Mouse (Mus musculus) olfactory bulb, adult 2 months (tissue): ENCODE results near the gene Col11a2. TPM values are rescaled to one million over a fixed set of nuclear protein-coding genes. Genes with fewer than 3 reads are reported as not detected.
"Not testable (repeated sequence)": the region's sequence is repeated elsewhere in the genome, so short reads cannot be mapped to it uniquely, and the experiment has no call there.

Source experiments
- H3K27ac ChIP-seq: fragments of 200-500 bp; 2 replicates; pipeline ENCODE4 v1.5.1; 2012; ENCODE audit warnings: low read depth, low read length; ENCODE audit not compliant: insufficient read depth
- H3K4me1 ChIP-seq: fragments of 200-500 bp; 2 replicates; pipeline ENCODE4 v1.6.1; 2012; ENCODE audit warnings: low read length; ENCODE audit not compliant: control insufficient read depth, insufficient read depth
- H3K4me3 ChIP-seq: fragments of 200-500 bp; 2 replicates; pipeline ENCODE4 v1.5.1; 2012; ENCODE audit warnings: mild to moderate bottlenecking, low read depth, low read length, moderate library complexity; ENCODE audit not compliant: insufficient read depth
- CTCF ChIP-seq: fragments of 200-500 bp; IDR thresholded peaks from 2 replicates; pipeline ENCODE4 v1.5.1; 2012; ENCODE audit warnings: low read depth, mild to moderate bottlenecking, low read length, moderate library complexity; ENCODE audit not compliant: insufficient read depth
- POLR2A ChIP-seq: fragments of 200-500 bp; IDR thresholded peaks from 2 replicates; pipeline ENCODE4 v1.6.1; 2012; ENCODE audit warnings: mild to moderate bottlenecking, low read depth, low read length, moderate library complexity; ENCODE audit not compliant: insufficient read depth
- WGBS: fragments of 180-500 bp; shearing (Covaris S2); methylation state at CpG from one replicate; pipeline ENCODE4 v1.1.7; 2018; 5-methylcytosine and 5-hydroxymethylcytosine counted together
- polyA plus RNA-seq: library from polyadenylated mRNA; stranded (reverse); fragments of >200 nt; gene quantifications from 2 replicates; pipeline ENCODE4 v1.2.4, GENCODE M21; 2012; ENCODE audit warnings: low replicate concordance; ENCODE audit not compliant: missing spikeins, insufficient read depth, insufficient read length

Col11a2 gene
- not detected in 2 replicates for polyA plus RNA-seq

- Histone ChIP-seq H3K4me1 (peaks cover 44% of the 10 kb centered on the region), H3K27ac (peak within 1 kb of the TSS; percentile 31; the same call in 1 of the 2 replicates), H3K4me3 (peak within 1 kb of the TSS; percentile 19)
- WGBS = 1% methylated on average over 28 of the region's 28 CpGs
- TF ChIP-seq CTCF (no peak), POLR2A (no peak)
Observed at GRCm38 (mm10) chr17:34038878-34039561, at the start of gene Col11a2. TSS of gene Col11a2 (plus strand) at chr17:34039437.

DNA sequence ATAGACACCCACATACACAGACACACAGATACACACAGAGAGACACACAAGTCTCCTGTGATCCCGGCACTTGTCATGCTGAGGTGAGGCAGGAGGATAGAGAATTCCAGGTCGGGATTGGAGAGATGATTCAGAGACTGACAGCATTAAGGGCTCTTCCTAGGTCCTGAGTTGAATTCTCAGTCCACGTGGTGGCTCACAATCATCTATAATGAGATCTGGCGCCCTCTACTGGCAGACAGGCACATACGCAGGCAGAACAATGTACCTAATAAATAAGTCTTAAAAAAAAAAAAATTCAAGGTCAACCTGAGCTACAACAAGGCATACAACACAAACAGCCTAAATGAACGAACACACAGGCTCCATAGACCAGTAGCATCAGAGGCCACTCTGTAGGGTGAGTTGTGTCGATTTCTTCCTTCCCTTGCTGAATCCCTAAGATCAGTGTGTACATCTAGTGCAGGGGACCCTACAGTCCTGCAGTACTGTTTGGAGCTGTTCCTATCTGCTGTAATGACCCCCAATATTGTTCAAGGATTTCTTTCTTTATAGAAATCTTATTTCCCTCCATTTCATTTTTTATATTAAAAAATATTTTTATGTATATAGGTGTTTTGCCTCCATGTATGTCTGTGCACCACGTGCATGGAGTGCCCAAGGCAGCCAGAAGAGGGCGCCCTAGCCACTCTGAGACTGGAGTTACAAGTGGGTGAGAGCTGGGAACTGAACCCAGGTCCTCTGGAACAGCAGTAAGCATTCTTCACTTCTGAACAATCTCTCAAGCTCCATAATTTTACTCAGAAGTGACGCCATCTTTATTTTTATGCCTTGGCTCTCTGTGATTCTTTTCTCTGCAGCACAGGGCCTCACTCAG, 47.2 kb upstream of the Col11a2 start:
- WGBS = 28% methylated on average over 10 of the region's 10 CpGs
- H3K4me1 ChIP-seq = no peaks in the 10 kb centered on the region
- no peak overlapping the region for H3K27ac ChIP-seq
- no peak for TF ChIP-seq CTCF
- TF ChIP-seq POLR2A = no peak
- no peak overlapping the region for H3K4me3 ChIP-seq

- H3K27ac ChIP-seq = no peak overlapping the region
- WGBS = 93% methylated on average over 8 of the region's 8 CpGs
- TF ChIP-seq POLR2A = no peak
- no peak for TF ChIP-seq CTCF
- no peak overlapping the region for H3K4me3 ChIP-seq
- H3K4me1 ChIP-seq = peaks cover 6% of the 10 kb centered on the region; the same call in 1 of the 2 replicates
Observed at GRCm38 (mm10) chr17:33994959-33995358, 44.3 kb upstream of the Col11a2 start.

GRCm38 (mm10) chr17:33995651-33996050, 43.6 kb upstream of the Col11a2 start:
- no peak for TF ChIP-seq POLR2A
- TF ChIP-seq CTCF = no peak
- Histone ChIP-seq H3K27ac (no peak overlapping the region), H3K4me1 (peaks cover 9% of the 10 kb centered on the region), H3K4me3 (no peak overlapping the region)
- WGBS = 74% methylated on average over 3 of the region's 3 CpGs

DNA sequence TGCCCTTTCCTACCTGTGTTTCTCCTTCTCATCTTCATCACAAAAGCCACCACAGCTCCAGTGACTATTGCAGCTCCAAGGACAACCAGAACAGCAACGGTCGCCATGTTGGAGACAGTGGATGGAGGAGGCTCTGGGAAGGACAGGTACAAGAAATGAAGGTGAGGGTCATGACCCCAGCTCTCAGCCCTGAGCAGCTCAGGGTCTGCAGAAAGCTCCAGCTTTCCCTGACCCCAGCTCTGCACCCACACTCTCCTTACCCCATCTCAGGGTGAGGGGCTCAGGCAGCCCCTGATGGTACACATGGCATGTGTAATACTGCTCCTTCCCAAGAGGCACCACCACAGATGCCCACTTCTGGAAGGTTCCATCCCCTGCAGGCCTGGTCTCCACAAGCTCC, 42.2 kb upstream of the Col11a2 start:
- H3K27ac ChIP-seq, H3K4me1 ChIP-seq, H3K4me3 ChIP-seq: not testable (repeated sequence)
- WGBS = 94% methylated on average over 2 of the region's 2 CpGs

DNA sequence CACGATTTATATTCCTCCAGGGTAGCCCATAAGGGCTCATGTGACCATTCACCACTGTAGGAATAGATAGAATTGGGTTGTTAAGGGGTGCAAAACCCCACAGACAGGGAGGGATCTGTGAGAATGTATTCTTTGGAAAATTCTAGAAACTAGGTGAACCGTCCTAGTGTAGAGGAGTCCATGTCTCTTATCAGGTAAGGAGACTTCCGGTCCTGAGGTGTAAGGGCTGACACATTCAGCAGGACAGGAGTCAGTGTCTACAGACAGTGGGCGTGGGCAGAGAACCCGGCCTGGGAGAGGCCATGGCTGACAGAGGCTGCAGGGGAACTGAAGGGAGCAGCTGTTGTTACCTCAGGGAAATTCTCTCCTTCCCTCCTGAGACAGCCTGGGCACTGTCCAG, 40.5 kb upstream of the Col11a2 start:
- H3K27ac ChIP-seq, H3K4me3 ChIP-seq, H3K4me1 ChIP-seq: not testable (repeated sequence)
- WGBS = 76% methylated on average over 5 of the region's 5 CpGs

DNA sequence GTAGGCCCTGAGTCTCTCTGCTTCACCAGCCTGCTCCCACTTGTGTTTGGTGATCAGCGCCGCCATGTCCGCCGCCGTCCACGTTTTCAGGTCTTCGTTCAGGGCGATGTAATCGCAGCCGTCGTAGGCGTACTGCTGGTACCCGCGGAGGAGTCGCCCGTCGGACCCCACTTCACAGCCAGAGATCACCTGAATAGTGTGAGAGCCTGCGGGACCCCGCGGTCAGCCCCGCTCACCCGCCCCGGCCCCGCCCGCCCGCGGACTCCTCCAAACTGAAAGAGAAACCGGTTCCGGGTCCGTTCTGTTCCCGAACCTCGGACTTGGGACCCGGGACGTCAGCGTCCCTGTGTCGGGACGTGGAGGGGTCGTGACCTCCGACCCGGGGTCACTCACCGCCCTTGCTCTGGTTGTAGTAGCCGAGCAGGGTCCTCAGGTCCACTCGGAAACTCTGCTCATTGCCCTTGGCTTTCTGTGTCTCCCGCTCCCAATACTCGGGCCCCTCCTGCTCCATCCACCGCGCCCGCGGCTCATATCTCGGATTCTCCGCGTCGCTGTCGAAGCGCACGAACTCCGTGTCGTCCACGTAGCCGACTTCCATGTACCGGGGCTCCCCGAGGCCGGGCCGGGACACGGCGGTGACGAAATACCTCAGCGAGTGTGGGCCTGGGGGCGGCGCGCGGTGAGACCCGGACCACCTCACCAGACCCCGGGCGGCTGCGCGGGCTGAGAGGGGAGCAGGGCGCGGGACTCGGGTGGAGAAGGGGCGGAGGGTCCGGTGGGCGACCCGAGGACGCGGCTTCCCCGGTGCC, 39.7 kb upstream of the Col11a2 start:
- peaks cover 9% of the 10 kb centered on the region for H3K4me1 ChIP-seq
- H3K27ac ChIP-seq = no peak overlapping the region
- peak overlapping the region; percentile 58 for H3K4me3 ChIP-seq
- WGBS = 1% methylated on average over 81 of the region's 87 CpGs
- TF ChIP-seq CTCF = no peak
- no peak for TF ChIP-seq POLR2A

DNA sequence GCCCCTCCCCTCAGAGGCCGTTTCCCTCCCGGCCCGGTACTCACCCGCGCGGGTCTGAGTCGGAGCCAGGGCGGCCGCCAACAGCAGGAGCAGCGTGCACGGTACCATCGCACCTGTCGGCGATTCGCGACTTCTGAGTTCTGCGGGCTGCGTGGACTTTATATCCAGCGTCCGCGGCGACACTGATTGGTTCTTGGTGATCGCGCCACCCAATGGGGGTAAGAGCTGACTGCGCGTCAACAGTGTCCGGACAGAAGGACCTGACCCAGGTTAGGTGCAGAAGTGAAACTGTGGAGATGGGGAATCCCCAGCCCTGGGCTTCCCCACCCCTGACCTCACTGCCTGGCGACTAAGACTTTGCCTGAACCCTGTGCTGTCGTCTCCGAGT, 39.1 kb upstream of the Col11a2 start, which contains the start of gene H2-K1:
TSS of gene H2-K1 (minus strand) at position 198 of the 388 bp plus-strand sequence.
- Histone ChIP-seq H3K4me1 (peaks cover 9% of the 10 kb centered on the region), H3K27ac (no peak within 1 kb of the TSS), H3K4me3 (peak within 1 kb of the TSS; percentile 58)
- TF ChIP-seq CTCF = no peak
- TF ChIP-seq POLR2A = peak; percentile 43
- WGBS = under 1% methylated on average over 30 of the region's 30 CpGs

DNA sequence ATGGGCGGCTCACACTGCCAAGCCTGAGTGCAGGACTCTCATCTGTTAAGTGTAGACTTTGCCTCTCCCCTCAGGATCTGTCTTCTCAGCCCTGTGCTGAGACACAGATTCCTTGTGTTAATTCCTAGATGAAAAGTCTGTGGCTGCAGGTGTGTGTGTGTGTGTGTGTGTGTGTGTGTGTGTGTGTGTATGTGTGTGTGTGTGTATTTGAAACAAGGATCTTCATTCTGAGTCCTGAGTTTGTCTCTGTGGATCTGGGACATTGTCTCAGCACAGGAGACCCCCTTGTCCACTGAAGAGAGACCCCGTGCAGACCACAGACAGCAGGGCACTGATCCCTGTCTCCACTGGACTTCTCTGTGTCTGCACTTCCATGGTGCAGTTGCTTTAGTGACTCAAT, 38.4 kb upstream of the Col11a2 start:
- not testable (repeated sequence) for H3K27ac ChIP-seq, H3K4me1 ChIP-seq, H3K4me3 ChIP-seq
- WGBS = 65% methylated on average over 2 of the region's 2 CpGs
